Mouse (Mus musculus): ENCODE data around the gene Gm11983.
"Not testable (repeated sequence)": the region's sequence is repeated elsewhere in the genome, so short reads cannot be mapped to it uniquely, and the experiment has no call there.

Gm11983 gene

DNA sequence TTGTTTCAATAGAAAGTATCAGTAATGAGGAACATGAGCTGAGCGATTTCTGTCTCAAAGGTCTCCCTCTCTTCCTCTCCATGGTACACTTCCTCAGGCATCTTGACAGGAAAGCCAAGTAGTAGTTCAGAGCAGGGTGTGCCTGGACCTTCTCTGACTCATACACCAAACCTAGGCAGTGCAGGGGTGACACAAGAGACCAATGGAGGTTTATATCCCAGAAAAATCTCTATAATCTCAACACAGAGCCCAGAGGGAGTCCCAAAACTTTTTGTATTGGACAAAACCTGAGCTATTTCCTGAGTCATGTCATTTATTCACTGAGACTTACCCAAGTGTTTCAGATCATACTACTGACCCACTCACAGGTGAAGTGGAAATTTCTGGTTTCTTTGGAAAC lies at the start of gene Gm11983:
Gene Gm11983, minus strand, starts transcription at position 101 of the 400 bp plus-strand sequence.
- no peak for DNase-seq (ENCODE audit: low spot score in 2 of 2)

DNA sequence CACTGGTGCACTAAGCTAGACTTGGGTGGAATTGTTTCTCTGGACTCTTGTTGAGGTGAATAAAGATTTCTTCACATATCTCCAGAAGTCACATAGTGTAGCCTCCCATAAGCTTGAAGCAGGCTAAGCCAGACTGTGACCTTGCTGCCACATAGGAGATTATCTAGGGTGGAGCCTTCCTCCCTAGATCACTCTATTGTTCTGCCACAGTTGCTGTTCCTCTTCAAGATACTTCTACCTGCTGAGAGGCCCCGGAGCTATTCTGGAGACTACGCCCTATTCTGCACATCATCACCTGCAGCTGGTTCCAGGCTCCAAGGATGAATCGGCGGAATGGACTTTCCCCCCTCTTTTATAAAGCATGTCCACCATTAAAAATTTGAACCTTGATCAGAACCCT lies 45.6 kb upstream of the Gm11983 start:
- DNase-seq (ENCODE audit: low spot score in 2 of 2): not testable (repeated sequence)

DNA sequence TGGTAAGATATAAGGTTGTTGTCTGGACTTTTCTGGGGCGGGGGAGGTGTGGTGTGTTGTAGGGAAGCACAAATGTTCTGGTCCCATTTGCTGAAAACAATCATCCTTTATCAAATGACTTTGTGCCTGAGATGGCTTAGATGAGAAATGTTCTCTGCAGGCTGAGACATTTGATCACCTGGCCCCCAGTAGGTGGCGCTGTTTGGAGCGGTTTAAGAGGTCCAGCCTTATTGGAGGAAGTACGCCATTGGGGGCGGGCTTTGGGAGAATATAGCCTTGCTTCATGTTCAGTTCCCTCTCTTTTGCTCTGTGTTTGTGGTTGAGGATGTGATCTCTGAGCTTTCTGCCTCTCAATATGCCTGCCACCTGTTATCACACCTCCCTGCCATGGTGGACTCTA lies 44.2 kb upstream of the Gm11983 start:
- DNase-seq (ENCODE audit: low spot score in 2 of 2): no peak

DNA sequence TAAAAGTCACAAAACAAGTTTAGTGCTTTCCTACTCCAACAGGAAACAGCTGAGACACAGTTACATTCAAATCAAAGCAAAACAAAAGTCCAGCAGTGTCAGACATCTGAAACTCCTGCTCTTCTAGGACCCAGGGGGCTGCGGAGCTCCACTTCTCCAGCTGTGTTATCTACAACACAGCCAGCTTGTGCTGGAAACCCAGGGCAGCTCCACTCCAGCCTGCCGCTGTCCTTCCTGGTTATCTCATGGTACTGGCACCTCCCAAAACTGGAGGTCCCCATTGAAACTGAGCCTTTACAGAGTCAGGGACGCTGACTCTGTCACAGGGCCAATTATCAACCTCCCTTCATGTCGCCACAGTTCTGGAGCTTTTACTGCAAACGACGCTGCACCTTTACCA lies 40.3 kb upstream of the Gm11983 start:
- no peak for DNase-seq (ENCODE audit: low spot score in 2 of 2)

DNA sequence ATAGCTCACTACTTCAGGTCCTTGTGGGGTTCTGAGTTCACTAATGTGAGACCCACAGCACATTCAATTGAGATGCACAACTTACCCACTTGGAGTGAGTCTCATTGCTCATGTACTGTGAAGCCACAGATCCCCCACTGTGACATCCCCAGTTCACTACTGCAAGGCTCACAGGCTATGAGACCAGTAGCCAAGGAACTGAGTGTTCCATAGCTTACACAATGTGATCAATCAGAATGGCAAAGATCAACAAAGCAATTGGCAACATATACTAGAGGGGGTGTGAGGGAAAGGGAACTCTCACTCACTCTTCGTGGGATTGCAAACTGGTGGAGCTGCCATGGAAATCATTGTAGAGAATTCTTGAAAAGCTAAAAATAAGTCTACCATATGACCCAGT lies 33.5 kb upstream of the Gm11983 start:
- DNase-seq (ENCODE audit: low spot score in 2 of 2): no peak

DNA sequence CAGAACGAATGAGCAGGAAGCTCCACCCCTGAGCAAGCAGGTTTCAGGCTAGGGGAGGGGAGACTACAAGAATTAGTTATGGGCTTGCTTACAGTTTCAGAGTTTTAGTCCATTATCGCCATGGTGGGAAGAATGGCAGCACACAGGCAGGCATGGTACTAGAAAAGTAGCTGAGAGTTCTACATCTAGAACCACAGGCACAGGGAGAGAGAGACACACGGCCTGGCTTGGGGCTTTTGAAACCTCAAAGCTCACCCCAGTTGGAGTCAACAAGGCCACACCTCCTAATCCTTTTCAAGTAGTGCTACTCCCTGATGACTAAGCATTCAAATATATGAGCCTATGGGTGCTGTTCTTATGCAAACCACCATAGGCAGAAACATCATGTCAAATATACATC lies 28.1 kb upstream of the Gm11983 start:
- DNase-seq (ENCODE audit: low spot score in 2 of 2): no peak

DNA sequence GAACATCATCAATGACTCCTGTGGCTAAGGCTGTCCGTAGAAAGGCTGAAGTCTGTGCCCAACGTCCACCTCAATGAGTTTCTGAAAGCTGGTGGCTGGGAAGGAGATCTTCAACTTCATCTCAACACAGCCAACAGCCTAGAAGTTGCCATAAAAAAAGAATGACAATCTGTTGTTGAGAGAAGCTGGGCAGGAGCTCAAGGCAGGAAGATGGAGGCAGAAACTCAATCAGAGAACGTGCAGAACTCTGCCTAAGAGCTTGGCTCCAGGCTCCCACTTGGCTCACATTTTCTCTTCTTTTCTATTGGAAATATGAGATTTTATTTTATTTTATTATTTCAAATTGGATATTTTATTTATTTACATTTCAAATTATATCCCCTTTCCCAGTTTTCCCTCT lies 24.7 kb upstream of the Gm11983 start:
- no peak for DNase-seq (ENCODE audit: low spot score in 2 of 2)

DNA sequence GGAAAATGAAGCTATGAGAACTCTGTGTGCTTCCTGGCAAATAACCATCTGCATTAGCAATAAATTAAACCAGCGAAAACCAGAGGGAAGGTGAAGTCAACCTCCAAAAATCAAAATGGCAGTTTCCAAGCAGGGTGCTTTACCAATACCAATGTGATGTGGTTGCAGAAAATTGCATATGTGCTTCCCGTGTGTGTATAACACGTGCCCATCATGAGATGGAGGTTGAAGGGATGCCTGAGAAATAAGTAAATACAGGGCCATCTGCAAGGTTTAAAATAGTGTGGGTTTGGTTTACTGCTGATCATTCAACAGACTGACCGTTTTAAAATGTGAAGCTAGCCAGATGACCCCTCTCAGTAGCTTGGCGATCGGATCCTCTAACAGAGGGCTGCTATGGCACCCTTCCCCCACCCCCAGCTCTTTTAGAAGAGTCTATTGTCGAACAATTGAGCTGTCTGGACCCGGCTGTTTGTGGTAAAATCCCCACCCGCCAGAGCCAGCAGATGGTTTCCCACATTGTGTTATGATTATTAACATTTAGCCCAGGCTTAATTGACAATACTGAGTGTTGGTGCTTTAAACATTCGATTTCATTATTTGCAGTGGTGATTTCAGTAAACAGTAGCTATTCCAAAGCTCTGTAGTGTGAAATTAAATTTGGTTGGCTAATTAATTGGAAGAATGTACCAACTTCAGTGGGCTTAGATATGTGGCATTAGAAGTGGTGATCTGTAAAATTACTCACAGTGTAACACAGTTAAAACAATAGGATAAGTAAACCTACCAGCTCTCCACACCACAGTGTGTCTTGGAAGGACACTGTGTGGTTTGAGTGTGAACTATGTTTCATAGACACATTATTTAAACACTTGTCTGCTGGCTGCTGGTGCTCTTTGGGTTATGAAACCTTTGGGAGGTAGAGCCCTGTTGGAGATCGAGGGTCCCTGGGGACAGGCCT lies 22.7 kb upstream of the Gm11983 start:
- DNase-seq (ENCODE audit: low spot score in 2 of 2): no peak

DNA sequence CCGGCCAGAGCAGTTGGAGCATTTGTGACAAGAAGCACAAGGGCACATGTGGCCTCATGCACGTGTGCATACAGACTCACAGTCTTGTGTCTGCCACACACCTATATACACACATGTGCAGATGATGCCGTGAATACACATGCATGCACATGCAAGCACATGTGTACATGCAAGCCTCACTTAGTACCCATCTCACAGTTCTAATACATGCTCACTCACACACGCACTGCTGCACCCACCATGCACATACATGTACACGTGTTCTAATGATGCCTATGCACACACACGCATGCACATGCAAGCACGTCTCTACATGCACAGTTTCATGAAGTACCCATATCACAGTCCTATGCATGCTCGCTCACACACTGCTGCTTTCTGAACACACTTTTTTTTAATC lies 21.6 kb upstream of the Gm11983 start:
- DNase-seq (ENCODE audit: low spot score in 2 of 2): no peak

DNA sequence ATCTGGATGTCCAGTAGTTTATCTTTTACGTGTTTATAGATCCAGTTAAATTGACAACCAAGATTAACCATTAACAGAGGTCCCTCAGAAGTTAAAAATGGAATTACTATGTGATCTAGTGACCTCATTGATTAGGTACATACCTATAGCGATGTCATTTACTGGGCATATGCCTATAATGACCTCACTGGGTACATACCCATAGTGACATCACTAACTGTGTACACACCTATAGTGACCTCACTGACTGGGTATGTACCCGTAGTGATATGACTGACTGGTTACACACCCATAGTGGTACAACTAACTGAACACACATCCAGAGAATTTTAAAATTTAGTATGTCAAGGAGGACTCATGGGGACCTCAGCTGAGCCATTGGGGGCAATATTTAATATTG lies 18.5 kb upstream of the Gm11983 start:
- no peak for DNase-seq (ENCODE audit: low spot score in 2 of 2)

DNA sequence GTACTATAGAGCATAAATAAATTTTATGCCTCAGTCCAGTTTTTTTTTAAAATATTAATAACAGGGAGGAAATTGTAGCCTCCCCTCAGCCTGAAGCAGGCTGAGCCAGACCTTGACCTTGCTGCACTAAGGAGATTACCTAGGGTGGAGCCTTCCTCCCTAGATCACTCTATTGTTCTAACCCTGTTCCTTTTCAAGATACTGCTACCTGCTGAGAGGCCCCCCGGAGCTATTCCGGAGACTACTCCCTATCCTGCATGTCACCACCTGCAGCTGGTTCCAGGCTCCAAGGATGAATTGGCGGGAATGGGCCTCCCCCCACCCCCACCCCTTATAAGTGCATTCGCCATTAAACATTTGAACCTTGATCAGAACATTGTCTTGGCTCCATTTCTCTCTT lies 15.9 kb upstream of the Gm11983 start:
- DNase-seq (ENCODE audit: low spot score in 2 of 2): not testable (repeated sequence)

DNA sequence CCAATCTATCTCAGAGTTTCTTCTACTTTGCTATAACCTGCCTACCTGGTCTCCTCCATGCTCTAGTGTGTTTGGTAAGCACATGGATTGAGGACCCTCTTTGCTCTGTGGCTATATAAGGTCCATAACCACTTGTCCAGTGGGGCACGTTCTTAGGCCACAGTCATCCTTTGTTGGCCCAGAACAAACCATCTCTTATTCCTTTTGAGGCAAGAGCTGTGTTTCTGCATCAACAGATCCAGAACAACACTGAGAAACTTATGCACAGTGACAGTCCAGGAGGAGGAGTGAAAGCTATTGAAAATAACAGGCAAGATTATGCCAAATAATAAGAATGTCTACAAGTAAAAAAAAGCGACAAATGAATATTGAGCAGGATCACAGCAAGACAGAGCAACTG lies 6.4 kb upstream of the Gm11983 start:
- no peak for DNase-seq (ENCODE audit: low spot score in 2 of 2)

DNA sequence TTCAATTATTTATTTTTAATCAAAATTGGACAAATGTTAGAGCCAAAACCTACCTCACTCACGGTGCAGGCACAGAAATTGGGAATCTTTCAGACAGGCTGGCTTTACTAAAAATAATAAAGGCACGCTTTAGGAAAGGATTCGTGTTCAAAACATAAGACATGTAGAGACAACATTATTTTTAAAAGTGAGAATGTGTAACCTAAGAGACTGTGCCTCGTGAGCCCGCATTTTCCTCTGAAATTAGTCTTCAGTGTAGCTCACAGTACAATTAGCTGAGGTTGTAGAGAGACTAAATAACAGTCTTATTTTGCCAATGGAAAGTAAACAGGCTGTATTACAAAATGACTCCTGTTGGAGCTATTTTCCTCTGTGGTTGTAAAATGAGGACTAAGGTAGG lies 4.7 kb upstream of the Gm11983 start:
- DNase-seq (ENCODE audit: low spot score in 2 of 2): no peak

DNA sequence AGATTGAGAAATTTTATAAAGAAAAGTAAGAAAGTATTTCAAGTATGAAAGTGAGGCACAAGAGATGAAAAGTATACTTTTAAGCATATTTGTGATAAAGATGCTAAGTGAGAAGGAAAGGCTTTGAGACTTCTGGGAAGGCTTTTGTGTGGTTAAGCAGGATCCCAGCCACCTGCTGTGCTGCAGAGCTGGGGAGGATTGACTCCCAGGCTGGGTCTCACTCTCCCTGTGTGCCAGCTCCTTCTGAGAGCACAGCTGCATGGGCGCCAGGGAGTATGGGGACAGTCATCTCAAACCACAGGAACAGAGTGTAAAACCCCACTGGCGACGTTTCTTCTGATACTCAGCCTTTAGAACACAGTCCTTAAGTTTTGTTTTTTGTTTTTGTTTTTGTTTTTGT lies 3.3 kb upstream of the Gm11983 start:
- no peak for DNase-seq (ENCODE audit: low spot score in 2 of 2)

DNA sequence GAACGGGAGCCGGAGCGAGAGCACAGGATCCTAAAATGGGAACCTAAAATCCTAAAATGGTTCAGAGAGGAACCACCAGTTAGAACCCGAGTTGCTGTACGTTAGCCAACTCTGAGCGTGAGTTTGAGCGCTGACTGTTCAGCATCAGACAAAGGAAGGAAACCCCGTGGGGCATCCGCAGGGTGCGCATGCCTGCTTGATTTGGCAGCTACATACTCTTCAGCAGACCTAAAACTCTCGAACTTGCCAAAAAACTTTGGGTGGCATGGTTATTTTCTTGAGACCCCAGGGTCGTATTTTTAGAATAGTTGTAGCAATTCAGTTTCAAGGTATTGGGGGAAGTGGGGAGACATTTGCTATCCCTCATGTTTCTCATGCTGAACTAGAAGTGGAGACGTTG lies 2.8 kb downstream of the Gm11983 start:
- no peak for DNase-seq (ENCODE audit: low spot score in 2 of 2)

DNA sequence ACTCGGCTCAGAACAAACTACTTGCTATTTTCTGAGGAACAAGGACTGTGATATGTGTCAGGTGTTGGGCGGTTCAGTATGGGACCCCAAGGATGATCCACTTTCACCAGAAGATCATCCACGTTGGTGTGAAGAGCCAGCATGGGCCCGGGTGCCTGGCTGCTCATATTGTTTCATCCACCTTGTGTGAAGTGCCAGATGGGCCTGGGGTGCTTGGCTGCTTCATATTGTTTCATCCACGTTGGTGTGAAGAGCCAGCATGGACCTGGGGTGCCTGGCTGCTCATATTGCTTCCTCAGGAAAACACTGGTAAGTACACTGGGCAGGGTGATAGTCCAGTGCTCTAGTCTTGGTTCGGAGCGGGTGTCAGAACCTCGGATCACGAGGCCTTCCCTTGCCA lies 3.7 kb downstream of the Gm11983 start:
- DNase-seq (ENCODE audit: low spot score in 2 of 2): no peak

DNA sequence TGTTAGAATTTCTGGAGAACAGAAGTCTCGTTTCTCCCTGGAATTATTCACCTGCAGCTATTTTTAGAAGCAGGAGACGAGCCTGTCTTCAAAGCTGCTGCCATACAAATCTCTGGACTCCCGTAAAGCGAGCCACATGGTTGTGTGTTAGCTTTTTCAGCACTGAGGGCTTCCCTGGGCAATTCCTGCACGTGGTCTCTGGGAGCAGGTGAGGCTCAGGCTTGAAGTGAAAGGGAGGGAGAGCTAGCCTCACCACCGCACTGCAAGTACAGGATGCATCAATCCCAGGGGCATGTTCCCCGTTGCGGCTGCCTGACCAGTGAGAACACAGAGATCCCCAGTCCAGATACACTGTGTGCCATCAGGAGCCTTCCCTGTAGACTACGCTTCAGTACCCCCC lies 5.5 kb downstream of the Gm11983 start:
- DNase-seq (ENCODE audit: low spot score in 2 of 2): no peak

DNA sequence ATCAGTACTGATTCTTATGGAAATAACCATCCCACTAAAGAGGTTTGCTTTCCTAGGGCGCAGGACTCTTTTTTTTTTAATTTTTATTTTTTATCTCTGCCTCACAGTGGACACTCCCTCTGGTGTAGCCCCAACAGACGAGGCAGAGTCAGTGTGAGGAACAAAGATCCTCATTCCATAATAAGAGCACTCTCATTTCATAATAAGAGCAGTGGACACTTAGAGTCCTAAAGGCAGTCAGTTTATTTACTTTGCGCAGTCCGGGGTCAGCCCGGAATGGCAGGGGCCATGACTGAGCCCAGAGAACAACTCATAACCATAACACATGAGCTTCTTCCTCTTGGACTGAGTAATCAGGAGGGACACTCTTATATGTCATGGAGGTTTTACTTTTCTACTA lies 9.3 kb downstream of the Gm11983 start:
- no peak for DNase-seq (ENCODE audit: low spot score in 2 of 2)

DNA sequence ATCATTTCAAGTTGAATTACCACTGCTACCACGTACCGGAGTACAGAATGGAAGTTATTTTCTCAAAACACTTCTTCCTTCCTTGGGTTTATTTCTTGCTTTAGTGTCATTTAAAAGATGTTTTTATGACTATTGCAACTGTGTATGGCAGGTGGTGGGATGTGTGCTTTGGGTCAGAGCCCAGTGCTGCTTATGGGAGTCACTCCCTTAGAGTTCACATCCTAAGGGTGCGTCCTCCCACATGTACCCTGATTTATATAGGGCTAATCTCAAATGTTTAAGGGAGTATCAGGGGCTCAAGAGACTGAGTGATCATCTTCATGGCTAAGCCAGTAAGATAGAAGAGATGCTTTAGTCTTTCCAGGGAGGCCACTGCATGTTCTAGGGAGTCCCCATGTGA lies 11.3 kb downstream of the Gm11983 start:
- no peak for DNase-seq (ENCODE audit: low spot score in 2 of 2)

DNA sequence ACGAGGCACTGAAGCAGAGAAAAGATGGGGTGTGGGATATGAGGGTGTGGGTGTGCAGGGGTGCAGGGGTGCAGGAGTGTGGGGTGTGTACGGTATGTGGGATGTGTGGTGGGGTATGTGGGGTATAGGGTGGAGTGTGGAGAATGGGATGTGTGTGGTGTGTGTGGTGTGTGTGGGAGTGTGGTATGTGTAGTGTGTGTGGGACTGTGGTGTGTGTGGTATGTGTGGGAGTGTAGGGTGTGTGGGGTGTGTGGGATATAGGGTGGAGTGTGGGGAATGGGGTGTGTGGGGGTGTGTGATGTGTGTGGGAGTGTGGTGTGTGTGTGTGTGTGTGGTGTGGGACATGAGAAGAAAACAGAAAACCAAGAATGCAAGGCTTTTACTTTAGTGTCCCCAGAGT lies 14.3 kb downstream of the Gm11983 start:
- DNase-seq (ENCODE audit: low spot score in 2 of 2): no peak

DNA sequence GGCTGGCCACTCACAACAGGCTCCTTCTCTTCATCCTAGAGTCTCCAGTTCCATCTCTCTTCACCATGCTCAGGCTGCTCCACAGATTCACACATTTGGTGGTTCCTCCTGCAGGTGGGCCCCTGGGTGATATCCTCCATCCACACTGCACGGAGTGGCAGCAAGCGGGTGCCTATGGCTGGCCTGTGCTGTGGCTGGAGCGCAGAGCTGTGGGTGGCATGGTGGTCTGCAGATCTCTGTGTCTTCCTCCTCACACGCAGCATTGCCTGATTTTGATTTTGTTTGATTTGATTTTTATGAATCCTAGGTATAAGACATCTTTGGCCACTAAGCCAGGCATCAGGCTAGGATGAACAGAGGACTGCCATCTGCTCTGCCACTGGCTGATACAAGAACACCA lies 23.0 kb downstream of the Gm11983 start:
- DNase-seq (ENCODE audit: low spot score in 2 of 2): no peak

DNA sequence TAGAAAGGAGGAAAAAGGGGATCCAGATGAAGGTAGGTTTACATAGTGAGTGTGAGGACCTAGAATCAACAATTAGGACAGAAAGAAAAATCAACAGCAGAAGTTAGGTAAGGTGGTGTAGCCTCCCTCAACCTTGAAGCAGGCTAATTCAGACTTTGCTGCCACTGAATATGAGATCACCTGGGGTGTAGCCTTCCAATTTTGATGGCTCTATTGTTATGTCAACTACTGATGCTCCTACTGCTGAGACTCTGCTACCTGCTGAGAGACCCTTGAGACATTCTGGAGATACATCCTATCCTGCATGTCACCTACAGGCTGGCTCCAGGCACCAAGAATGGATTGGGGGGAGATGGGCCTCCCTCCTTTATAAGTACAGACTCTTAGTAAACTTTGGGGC lies 34.6 kb downstream of the Gm11983 start:
- not testable (repeated sequence) for DNase-seq (ENCODE audit: low spot score in 2 of 2)

DNA sequence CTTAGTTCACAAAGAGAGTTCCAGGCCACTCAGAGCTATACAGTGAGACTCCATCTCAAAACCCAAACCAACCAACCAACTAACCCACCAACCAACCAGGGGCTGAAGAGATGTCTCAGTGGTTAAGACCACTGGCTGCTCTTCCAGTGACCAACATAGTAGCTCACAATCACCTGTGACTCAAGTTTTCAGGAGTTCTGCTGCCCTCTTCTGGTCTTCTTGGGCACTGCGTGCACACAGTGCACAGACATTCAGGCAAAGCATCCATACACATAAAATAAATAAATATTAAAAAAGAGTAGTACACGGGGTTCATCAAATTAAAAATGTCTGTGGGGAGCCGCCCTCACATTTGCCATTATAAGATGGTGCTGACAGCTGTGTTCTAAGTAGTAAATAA lies 46.8 kb downstream of the Gm11983 start:
- no peak for DNase-seq (ENCODE audit: low spot score in 2 of 2)

All from urinary bladder, postnatal 4 days (tissue).